Mouse (Mus musculus) spleen, adult 2 months (tissue): Measurements from ENCODE around the gene Nomo1.

Source experiments
- CTCF ChIP-seq: fragments of 200-500 bp; IDR thresholded peaks from 2 replicates; pipeline ENCODE4 v1.5.1; 2011; ENCODE audit warnings: mild to moderate bottlenecking, inconsistent platforms; ENCODE audit not compliant: insufficient read depth, insufficient read length, insufficient replicate concordance; ENCODE audit errors: extremely low read depth
- POLR2A ChIP-seq: fragments of 200-500 bp; IDR thresholded peaks from 2 replicates; pipeline ENCODE4 v1.6.1; 2011; ENCODE audit warnings: low read depth, low read length, inconsistent platforms

- TF ChIP-seq CTCF (no peak), POLR2A (no peak)
Observed at GRCm38 (mm10) chr7:46045882-46046281, 12.4 kb downstream of the Nomo1 start.
